Mouse (Mus musculus): ENCODE results near the gene Pawr.
"Not testable (repeated sequence)": the region's sequence is repeated elsewhere in the genome, so short reads cannot be mapped to it uniquely, and the experiment has no call there.

Pawr gene

DNA sequence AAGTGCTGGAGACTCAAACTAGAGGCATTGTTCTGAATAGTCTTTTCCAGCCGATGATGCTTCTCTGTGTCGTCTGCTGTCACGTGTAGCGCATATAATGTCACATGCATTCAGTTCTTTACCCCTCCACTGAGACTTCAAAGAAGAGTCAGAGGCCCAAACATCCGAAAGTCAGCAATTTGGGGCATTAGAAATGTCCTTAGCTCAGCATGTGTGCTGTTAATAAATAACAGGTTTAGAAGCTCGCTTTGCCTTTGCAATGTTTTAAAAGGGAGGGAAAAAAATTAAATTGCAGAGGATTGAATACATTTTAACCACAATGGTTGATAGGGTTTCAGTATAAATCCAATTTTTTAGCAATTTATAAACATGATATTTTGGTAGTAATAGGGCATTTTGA, 18.1 kb upstream of the Pawr start:
- DNase-seq (ENCODE audit: low spot score in 2 of 2) = no peak

GRCm38 (mm10) chr10:108314396-108314795, 17.5 kb upstream of the Pawr start:
- DNase-seq (ENCODE audit: low spot score in 2 of 2) = no peak

DNA sequence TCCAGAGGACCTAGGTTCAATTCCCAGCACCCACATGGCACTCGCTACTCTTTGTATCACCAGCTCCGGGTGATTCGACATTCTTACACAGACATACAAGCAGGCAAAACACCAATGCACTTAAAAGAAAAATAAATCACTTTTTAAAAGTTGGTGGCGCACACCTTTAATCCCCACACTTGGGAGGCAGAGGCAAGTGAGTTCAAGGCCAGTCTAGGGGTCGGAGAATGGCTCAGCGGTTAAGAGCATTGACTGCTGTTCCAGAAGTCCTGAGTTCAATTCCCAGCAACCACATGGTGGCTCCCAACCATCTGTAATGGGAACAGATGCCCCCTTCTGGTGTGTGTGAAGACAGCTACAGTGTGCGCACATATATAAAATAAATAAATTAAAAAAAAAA, 16.7 kb upstream of the Pawr start:
- no peak for DNase-seq (ENCODE audit: low spot score in 2 of 2)

- DNase-seq (ENCODE audit: low spot score in 2 of 2) = no peak
Observed at GRCm38 (mm10) chr10:108328356-108328755, 3.6 kb upstream of the Pawr start.

GRCm38 (mm10) chr10:108328983-108329382, 2.9 kb upstream of the Pawr start:
- no peak for DNase-seq (ENCODE audit: low spot score in 2 of 2)

GRCm38 (mm10) chr10:108329771-108330170, 2.1 kb upstream of the Pawr start:
- no peak for DNase-seq (ENCODE audit: low spot score in 2 of 2)

GRCm38 (mm10) chr10:108330964-108331363, 957 bp upstream of the Pawr start:
- DNase-seq (ENCODE audit: low spot score in 2 of 2) = peak; percentile 9 to 35

DNA sequence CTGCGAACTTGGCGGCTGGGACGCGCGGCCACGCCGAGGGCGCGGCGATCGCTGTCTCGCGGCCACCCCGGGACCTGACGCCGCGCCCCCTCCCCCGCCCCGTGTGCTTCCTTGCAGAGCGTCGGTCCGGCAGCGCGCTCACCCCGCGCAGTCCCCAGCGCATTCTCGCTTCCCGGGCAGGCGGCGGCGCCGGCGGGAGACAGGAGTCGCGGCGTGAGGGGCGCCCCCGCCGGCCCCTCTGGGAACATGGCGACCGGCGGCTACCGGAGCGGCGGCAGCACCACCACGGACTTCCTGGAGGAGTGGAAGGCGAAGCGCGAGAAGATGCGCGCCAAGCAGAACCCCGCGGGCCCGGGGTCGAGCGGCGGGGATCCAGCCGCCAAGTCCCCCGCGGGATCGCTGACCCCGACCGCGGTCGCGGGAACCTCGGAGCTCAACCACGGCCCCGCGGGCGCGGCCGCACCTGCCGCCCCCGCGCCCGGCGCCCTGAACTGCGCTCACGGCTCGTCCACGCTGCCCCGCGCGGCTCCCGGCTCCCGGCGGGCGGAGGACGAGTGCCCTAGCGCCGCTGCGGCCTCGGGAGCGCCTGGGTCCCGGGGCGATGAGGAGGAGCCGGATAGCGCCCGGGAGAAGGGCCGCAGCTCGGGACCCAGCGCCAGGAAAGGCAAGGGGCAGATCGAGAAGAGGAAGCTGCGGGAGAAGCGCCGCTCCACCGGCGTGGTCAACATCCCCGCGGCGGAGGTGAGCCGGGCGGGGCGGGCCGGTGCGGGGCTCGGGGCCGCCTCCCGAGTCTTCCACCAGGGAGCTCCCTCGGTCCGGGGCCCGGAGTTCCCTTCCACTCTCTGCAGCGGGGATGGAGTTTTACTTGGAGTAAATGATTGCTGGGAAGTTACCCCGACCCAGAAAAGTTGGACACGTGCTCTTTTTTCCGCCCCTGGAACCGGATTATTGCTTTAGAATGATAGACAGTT, 935 bp downstream of the Pawr start:
- DNase-seq (ENCODE audit: low spot score in 2 of 2) = peak; percentile 45 to 63

GRCm38 (mm10) chr10:108333642-108334041, 1.7 kb downstream of the Pawr start:
- peak in 1 of 2 experiments; percentile 19 for DNase-seq (ENCODE audit: low spot score in 2 of 2)

GRCm38 (mm10) chr10:108334096-108334495, 2.2 kb downstream of the Pawr start:
- DNase-seq (ENCODE audit: low spot score in 2 of 2) = no peak

- DNase-seq (ENCODE audit: low spot score in 2 of 2) = no peak
Observed at GRCm38 (mm10) chr10:108335736-108336292, 3.9 kb downstream of the Pawr start.

DNA sequence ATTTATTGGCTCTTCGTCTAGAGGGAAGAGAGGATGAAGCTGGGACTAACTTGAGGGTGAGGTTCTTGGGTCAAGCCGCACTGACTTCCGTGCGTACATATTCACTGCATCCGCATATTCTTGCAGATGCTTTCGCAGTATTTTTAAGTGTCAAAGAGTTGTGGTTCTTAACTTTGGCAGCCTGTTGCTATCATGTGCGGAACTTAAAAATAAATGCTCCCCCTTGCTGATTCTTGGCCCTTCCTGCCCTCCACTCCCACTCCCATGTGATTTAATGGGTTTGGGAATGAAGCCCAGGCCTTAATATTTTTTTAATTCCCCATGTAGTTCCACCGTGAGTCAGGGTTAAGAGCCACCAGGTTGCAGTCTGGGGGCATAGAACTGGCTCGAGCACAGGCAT, 4.7 kb downstream of the Pawr start:
- DNase-seq (ENCODE audit: low spot score in 2 of 2) = no peak

DNA sequence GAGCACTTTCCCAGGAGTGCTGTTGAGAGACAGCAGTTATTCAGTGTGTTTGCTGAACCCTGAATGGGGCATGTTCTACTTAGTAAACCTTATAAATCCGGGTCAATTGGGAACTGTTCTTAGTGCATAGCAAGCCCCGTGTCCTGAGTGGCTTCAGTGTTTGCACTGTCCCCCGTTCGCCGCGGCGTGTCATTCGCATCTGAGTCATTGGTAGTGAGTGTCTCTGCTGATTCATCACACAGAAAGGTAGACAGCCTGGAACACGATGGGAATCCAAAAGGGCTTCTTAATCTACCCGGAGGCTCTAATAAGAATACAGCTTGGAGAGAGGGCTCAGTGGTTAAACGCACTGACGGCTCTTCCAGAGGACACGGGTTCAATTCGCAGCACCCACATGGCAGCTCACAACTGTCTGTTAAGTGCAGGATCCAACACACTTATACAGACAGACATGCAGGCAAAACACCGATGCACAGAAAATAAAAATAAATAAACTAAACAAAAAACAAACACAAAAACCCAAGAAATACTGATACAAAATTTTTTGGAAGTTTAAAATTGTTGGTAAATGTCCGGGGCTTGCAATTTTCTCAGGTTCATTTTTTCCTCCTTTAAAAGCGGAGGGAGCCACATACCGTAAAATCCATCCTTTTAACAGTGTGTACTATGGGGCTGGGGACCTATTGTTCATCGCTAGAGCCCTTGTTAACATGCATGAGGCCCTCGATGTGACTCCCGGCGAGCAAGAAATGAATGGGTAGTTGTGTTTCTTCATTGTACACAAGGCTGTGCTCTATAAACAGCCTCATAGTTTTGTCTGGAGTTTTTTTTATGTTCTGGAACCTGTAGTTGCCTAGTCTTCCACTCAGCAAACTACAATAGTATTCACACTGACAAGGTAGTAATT, 6.4 kb downstream of the Pawr start:
- DNase-seq (ENCODE audit: low spot score in 2 of 2) = no peak

GRCm38 (mm10) chr10:108339118-108339517, 7.2 kb downstream of the Pawr start:
- no peak for DNase-seq (ENCODE audit: low spot score in 2 of 2)

- DNase-seq (ENCODE audit: low spot score in 2 of 2) = no peak
Observed at GRCm38 (mm10) chr10:108339872-108340271, 8.0 kb downstream of the Pawr start.

- no peak for DNase-seq (ENCODE audit: low spot score in 2 of 2)
Observed at GRCm38 (mm10) chr10:108343734-108344133, 11.8 kb downstream of the Pawr start.

DNA sequence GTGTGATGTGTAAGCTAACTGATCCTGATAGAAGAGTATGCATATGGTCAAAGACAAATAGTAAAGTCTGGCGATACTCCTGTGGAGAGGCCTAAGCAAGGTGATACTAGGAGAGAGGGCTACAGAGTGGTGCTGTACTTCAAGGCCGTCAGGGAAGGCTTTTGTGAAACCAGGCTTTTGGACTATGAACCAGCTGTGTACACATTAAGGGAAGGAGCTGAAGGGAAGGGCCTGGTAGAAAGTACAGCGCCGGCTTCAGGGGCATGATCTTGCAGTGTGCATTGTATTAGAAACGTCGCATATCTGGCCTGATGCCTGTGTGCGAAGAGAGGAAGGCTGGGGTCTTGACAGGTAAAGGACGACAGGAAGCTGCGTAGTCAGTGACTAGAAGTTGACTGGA, 13.2 kb downstream of the Pawr start:
- no peak for DNase-seq (ENCODE audit: low spot score in 2 of 2)

- DNase-seq (ENCODE audit: low spot score in 2 of 2) = not testable (repeated sequence)
Observed at GRCm38 (mm10) chr10:108346301-108346700, 14.4 kb downstream of the Pawr start.

DNA sequence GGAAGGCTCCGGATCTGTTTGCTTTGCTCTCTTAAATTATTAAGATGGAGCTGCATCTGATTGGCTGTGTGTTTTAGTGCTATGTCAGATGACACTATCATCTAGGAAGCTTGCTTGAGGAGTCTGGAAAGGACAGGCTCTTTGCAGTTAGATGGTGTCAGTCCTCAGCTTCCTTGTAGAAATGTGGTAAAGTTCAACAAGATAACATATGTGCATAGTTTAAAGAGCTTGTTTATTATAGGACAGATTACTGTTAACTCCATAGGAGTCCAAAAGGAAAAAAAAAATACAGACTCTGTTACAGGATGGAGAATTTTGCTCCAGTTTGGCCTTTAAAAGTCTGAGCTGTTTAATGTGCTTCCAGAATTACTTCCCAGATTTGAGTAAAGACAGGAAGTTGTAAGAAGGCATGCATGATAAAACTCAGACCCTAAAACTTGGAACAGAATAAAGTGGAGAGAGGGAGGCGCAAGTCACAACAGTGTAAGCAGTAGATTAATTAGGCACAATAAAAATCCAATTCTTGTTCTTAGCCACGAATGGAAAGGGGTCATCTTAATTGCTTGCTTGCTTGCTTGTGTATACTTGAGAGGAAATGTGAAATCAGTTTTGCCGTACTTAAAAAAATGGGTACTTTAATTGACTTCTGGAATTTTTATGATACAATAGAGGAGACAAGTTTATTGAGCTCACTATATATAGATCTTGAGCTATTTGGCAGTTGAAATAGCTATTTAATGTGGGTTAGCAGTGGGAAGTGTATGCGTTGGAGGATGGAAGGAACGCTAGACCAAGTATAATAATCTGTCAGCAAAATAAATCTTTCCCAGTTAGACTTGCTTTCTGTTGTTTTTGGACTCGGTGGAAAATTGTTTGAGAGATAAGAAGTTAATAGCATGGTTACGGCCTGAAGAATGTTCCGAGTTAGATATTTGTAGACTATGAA, 18.5 kb downstream of the Pawr start:
- DNase-seq (ENCODE audit: low spot score in 2 of 2) = no peak

DNA sequence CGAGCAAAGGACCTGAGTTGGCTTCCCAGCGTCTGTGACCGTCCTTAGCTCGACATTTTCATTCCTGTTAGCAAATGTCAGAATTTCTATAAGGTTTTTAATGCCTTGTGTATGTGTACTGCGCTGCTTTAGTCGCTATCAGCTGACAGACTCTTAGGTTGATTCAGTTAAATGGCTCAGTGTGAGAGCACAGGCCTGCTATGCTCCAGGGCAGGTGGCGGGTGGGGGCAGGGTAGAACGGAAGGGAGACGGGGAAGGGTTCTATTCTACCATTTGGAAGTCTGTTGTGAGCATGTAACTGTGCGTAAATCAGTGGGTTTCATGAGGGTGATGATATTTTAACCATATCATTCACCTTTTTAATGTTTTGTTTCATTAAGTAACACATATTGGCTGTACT, 21.0 kb downstream of the Pawr start:
- no peak for DNase-seq (ENCODE audit: low spot score in 2 of 2)

Data from urinary bladder, adult 18-20 months (tissue).